Mouse (Mus musculus): Measurements from ENCODE around the gene Olfr462. TPM values are rescaled to one million over a fixed set of nuclear protein-coding genes. Genes with fewer than 3 reads are reported as not detected.
A peak's percentile ranks its signal among the peaks of the same experiment; 100 is the strongest.
"Not testable (repeated sequence)": the region's sequence is repeated elsewhere in the genome, so short reads cannot be mapped to it uniquely, and the experiment has no call there.

Olfr462 gene
- polyA plus RNA-seq, 1 experiment from 2014 or later, result not detected

DNA sequence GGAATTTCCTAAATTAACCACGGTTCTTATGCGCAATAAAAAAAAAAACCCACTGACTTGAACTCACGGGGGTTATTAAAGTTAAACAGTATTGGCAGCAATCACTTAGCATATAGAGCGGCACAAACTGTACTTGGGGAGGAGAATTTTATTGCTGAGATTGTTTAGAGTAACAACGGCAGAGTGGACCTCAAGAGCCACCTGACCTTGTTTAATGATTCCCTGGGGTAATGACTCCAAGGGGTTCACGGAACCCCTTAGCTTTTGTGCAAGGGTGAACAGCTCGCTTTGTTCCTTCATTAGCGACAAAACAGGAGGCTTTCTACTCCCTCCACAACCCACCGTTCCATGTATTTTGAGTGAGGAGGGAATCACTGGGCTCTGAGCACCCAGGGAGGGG, 12.2 kb downstream of the Olfr462 start:
- Histone ChIP-seq H3K9me3 (replicated peaks) (no peaks in the 10 kb centered on the region), H3K4me2 (no peak overlapping the region), H3K36me3 (no peaks in the 10 kb centered on the region), H3K9ac (no peak overlapping the region), H3K27me3 (peaks cover 11% of the 10 kb centered on the region; the same call in 1 of the 2 replicates), H3K4me1 (replicated peaks) (no peaks in the 10 kb centered on the region), H3K4me3 (no peak overlapping the region), H3K27ac (no peak overlapping the region)
- WGBS, result 81% methylated on average over 9 of the region's 9 CpGs
- no peak for ATAC-seq (replicated peaks; ENCODE audit: insufficient number of reproducible peaks, insufficient read depth, low FRiP score, low read depth)

DNA sequence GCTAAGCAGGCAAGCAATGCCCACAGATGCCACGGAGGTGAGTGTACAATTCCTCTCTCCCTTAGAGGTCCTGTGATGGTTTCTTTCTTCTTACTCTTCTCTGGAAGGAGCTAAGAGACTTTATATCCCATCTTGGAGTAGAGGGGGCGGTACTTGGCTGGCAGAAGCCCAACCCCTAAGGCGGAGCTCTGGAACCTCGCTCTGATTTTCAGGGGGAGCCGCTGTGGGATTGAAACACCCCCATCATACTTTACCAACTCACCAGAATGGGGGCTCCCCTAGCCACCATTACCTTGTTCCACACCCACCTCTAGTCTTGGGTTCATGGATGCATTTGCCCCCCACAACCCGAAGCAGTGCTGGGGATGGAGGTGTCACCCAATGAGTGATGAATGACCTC, 16.6 kb downstream of the Olfr462 start, which contains the start of gene Epx:
Gene Epx (minus strand): TSS at position 101 of the 400 bp plus-strand sequence.
- Histone ChIP-seq H3K36me3 (no peaks in the 10 kb centered on the region), H3K4me1 (replicated peaks) (no peaks in the 10 kb centered on the region; the same call in 1 of the 2 replicates), H3K9me3 (replicated peaks) (no peaks in the 10 kb centered on the region), H3K27ac (no peak within 1 kb of the TSS), H3K9ac (no peak within 1 kb of the TSS), H3K4me2 (no peak within 1 kb of the TSS), H3K27me3 (peaks cover 11% of the 10 kb centered on the region; the same call in 1 of the 2 replicates), H3K4me3 (no peak within 1 kb of the TSS)
- 71% methylated on average over 6 of the region's 6 CpGs for WGBS
- no peak for ATAC-seq (replicated peaks; ENCODE audit: insufficient number of reproducible peaks, insufficient read depth, low FRiP score, low read depth)

DNA sequence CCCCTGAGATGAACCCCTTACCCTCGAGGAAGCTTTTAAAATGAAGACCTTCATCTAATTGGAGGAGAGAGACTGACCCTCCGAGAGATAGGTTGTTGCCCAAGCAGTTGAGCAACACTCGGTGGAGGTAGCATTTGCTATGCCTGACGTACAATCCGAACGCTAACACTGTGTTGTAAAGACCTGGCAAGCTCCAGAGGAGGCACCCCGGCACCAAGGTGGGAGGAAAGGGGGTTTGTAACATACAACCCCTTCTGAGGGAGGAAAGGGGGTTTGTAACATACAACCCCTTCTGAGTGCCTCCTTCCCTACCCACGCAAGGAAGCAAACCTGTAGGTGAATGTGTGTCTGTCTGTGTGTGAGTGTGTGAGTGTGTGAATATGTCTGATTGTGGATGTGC, 20.3 kb downstream of the Olfr462 start:
- Histone ChIP-seq H3K9me3 (replicated peaks) (no peaks in the 10 kb centered on the region), H3K4me3 (no peak overlapping the region), H3K4me1 (replicated peaks) (no peaks in the 10 kb centered on the region; the same call in 1 of the 2 replicates), H3K36me3 (no peaks in the 10 kb centered on the region), H3K27ac (no peak overlapping the region), H3K4me2 (no peak overlapping the region), H3K27me3 (peaks cover 11% of the 10 kb centered on the region; the same call in 1 of the 2 replicates), H3K9ac (no peak overlapping the region)
- 31% methylated on average over 8 of the region's 8 CpGs for WGBS
- ATAC-seq (replicated peaks; ENCODE audit: insufficient number of reproducible peaks, insufficient read depth, low FRiP score, low read depth), result no peak

DNA sequence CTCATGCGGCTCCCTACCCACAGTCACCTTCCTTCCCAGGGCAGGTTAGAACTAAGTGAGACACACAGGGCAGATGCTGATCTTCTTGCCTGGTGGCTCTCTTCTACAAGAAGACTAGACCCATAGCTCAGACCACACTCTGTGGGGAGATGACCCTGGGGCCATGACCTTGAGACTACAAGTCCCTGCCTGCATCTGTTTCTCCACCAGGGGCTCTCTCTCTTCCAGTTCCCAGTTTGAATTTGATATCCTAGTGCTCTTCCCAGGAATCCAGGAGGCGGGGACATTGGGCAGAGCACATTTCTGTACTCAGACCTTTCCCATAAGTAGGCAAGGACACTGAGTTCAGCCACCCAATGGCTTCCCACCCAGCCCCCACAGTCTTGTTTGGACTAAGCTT, 22.0 kb downstream of the Olfr462 start:
- Histone ChIP-seq H3K36me3 (no peaks in the 10 kb centered on the region), H3K27ac (no peak overlapping the region), H3K4me3 (no peak overlapping the region), H3K27me3 (peaks cover 3% of the 10 kb centered on the region; the same call in 1 of the 2 replicates), H3K4me2 (no peak overlapping the region), H3K9ac (no peak overlapping the region), H3K4me1 (replicated peaks) (no peaks in the 10 kb centered on the region; the same call in 1 of the 2 replicates), H3K9me3 (replicated peaks) (no peaks in the 10 kb centered on the region)
- 77% methylated on average over 2 of the region's 2 CpGs for WGBS
- no peak for ATAC-seq (replicated peaks; ENCODE audit: insufficient number of reproducible peaks, insufficient read depth, low FRiP score, low read depth)

DNA sequence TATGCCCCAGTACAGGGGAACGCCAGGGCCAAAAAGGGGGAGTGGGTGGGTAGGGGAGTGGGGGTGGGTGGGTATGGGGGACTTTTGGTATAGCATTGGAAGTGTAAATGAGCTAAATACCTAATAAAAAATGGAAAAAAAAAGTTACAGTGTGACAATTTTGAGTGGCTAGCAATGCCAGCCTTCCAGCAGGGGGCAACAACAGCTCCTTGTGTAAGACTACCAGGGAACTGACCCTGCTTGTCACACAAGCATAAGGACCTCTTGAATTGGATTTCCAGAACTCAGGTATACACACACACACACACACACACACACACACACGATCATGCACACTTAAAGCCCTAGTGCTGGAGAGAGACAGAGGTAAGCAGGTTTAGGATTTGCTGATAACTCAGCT, 25.2 kb downstream of the Olfr462 start:
- not testable (repeated sequence) for H3K4me1 ChIP-seq (replicated peaks); H3K9me3 ChIP-seq (replicated peaks); H3K36me3 ChIP-seq; H3K27ac ChIP-seq; ATAC-seq (replicated peaks; ENCODE audit: insufficient number of reproducible peaks, insufficient read depth, low FRiP score, low read depth); H3K9ac ChIP-seq; H3K4me3 ChIP-seq; H3K4me2 ChIP-seq; H3K27me3 ChIP-seq
- WGBS, result 92% methylated on average over 1 of the region's 2 CpGs

DNA sequence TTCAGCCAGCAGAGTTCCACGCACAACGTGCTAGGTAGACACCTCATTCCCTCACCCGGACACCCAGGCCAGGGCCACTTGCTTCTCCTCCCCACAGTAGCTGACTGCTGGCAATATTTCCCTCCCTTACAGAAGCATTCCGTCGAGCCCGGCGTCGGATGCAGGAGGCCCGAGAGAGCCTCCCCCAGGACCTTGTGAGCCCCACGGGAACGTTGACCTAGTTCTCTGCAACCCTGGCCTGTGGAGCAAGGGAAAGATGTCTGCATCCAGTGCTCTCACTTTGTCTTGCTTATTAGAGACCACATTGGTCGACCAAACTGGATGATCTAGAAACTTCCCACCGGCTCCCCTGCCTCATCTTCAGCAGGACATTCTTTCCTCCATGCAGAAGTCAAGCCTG, 29.3 kb downstream of the Olfr462 start:
- 91% methylated on average over 13 of the region's 13 CpGs for WGBS
- Histone ChIP-seq H3K36me3 (no peaks in the 10 kb centered on the region; the same call in 1 of the 2 replicates), H3K4me2 (no peak overlapping the region), H3K9me3 (replicated peaks) (no peaks in the 10 kb centered on the region), H3K4me3 (no peak overlapping the region), H3K4me1 (replicated peaks) (0 out of 2 replicates have a peak, but pooled peaks cover 6% of the 10 kb centered on the region), H3K27ac (no peak overlapping the region), H3K27me3 (no peaks in the 10 kb centered on the region), H3K9ac (no peak overlapping the region)
- ATAC-seq (replicated peaks; ENCODE audit: insufficient number of reproducible peaks, insufficient read depth, low FRiP score, low read depth), result no peak

DNA sequence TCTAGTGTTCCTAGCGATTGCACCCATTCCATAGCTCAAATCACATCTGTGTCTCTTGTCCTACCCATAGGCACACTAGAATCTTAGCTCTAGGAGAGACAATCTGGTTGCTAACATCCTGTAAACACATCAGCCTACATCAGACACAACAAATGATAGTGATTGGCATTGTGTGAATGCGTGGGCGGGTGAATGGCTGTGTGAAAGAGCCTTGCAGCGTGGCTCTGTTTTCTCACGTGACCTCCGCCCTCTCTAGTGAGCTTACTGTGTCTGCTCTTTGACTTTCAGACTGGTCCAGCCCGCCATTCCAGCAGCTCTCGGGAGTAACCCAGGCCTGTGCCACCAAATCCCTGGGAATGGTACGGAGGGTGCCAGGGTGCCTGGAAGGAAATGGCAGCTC, 31.6 kb downstream of the Olfr462 start:
- no peaks in the 10 kb centered on the region; the same call in 1 of the 2 replicates for H3K27me3 ChIP-seq
- H3K27ac ChIP-seq, result no peak overlapping the region
- H3K9ac ChIP-seq, result no peak overlapping the region
- WGBS, result 84% methylated on average over 9 of the region's 9 CpGs
- no peaks in the 10 kb centered on the region; the same call in 1 of the 2 replicates for H3K36me3 ChIP-seq
- H3K4me3 ChIP-seq, result no peak overlapping the region
- no peaks in the 10 kb centered on the region for H3K9me3 ChIP-seq (replicated peaks)
- 0 out of 2 replicates have a peak, but pooled peaks cover 6% of the 10 kb centered on the region for H3K4me1 ChIP-seq (replicated peaks)
- no peak overlapping the region for H3K4me2 ChIP-seq
- ATAC-seq (replicated peaks; ENCODE audit: insufficient number of reproducible peaks, insufficient read depth, low FRiP score, low read depth), result no peak

DNA sequence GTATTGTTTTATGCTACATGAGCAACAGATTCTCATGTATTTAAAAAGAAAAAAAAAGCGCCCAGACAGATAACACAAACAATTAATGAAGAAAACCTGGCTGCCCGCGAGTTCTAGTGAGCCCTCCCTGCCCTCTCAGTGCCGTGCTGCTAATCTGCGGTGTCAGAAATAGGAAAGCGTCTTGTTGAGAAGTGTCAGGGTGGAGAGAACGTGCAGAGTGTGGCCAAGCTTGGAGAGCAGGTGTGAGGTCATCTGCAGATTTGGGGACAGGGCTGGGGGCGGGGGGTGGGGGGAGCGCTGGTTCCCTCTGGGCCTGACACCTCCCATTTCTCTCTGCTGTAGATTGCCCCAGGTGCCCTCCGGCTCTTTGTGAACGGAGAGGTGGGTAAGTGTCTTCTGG, 32.8 kb downstream of the Olfr462 start:
- H3K9me3 ChIP-seq (replicated peaks), result no peaks in the 10 kb centered on the region
- no peak overlapping the region for H3K4me3 ChIP-seq
- no peak overlapping the region for H3K9ac ChIP-seq
- H3K27ac ChIP-seq, result no peak overlapping the region
- no peaks in the 10 kb centered on the region; the same call in 1 of the 2 replicates for H3K27me3 ChIP-seq
- no peak overlapping the region for H3K4me2 ChIP-seq
- 0 out of 2 replicates have a peak, but pooled peaks cover 6% of the 10 kb centered on the region for H3K4me1 ChIP-seq (replicated peaks)
- WGBS, result 55% methylated on average over 11 of the region's 11 CpGs
- no peaks in the 10 kb centered on the region; the same call in 1 of the 2 replicates for H3K36me3 ChIP-seq
- peak; percentile 62; the same call in 1 of the 2 replicates for ATAC-seq (replicated peaks; ENCODE audit: insufficient number of reproducible peaks, insufficient read depth, low FRiP score, low read depth)

DNA sequence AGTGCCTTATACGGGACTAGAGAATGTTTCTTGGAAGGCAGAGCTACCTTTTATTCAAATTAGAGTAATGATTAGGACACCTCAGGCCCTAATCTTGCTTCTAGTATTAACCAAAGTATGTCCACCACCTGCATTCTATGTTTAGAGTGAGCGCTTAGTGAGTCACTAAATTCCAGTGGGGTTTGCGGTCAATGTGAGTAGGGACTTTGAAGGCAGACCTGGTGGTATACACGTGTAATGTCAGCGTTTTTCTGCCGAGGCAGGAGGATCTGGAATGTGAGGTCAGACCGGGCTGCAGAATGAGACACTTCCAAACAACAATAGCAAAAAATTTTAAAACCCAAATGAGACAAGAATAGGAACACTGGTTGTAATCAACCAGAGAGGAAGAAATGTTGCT, 37.5 kb downstream of the Olfr462 start:
- ATAC-seq (replicated peaks; ENCODE audit: insufficient number of reproducible peaks, insufficient read depth, low FRiP score, low read depth), result no peak
- no peak overlapping the region for H3K4me3 ChIP-seq
- no peak overlapping the region for H3K9ac ChIP-seq
- H3K4me1 ChIP-seq (replicated peaks), result peaks cover 15% of the 10 kb centered on the region
- H3K27me3 ChIP-seq, result no peaks in the 10 kb centered on the region; the same call in 1 of the 2 replicates
- H3K4me2 ChIP-seq, result no peak overlapping the region
- H3K36me3 ChIP-seq, result no peaks in the 10 kb centered on the region
- H3K9me3 ChIP-seq (replicated peaks), result no peaks in the 10 kb centered on the region
- WGBS, result 81% methylated on average over 7 of the region's 7 CpGs
- H3K27ac ChIP-seq, result no peak overlapping the region

DNA sequence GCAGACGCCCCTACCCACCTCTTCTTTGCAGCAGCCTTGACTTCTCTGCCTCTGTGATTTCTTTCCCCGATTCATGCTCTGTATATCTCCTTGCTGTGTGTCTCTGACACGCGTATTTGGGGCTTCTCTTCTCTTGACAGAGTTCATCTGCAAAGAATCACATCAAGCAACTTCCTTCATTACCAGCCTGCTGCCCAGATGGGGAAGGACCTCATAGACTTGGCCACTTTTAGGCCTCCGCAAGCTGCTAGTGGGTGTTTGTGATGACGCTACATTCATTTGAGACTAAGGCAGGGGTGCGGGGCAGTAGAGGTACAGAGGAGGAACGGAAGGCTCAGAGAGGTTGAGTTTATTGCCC, 38.5 kb downstream of the Olfr462 start:
- Histone ChIP-seq H3K9me3 (replicated peaks) (no peaks in the 10 kb centered on the region), H3K27me3 (no peaks in the 10 kb centered on the region; the same call in 1 of the 2 replicates), H3K4me3 (peak overlapping the region; percentile 72), H3K27ac (peak overlapping the region; percentile 51; the same call in 1 of the 2 replicates), H3K4me1 (replicated peaks) (peaks cover 9% of the 10 kb centered on the region), H3K9ac (peak overlapping the region; percentile 60), H3K36me3 (no peaks in the 10 kb centered on the region), H3K4me2 (peak overlapping the region; percentile 86)
- ATAC-seq (replicated peaks; ENCODE audit: insufficient number of reproducible peaks, insufficient read depth, low FRiP score, low read depth), result 0 out of 2 replicates have a peak, but pooled peaks have one; percentile 39
- WGBS, result 33% methylated on average over 8 of the region's 8 CpGs

DNA sequence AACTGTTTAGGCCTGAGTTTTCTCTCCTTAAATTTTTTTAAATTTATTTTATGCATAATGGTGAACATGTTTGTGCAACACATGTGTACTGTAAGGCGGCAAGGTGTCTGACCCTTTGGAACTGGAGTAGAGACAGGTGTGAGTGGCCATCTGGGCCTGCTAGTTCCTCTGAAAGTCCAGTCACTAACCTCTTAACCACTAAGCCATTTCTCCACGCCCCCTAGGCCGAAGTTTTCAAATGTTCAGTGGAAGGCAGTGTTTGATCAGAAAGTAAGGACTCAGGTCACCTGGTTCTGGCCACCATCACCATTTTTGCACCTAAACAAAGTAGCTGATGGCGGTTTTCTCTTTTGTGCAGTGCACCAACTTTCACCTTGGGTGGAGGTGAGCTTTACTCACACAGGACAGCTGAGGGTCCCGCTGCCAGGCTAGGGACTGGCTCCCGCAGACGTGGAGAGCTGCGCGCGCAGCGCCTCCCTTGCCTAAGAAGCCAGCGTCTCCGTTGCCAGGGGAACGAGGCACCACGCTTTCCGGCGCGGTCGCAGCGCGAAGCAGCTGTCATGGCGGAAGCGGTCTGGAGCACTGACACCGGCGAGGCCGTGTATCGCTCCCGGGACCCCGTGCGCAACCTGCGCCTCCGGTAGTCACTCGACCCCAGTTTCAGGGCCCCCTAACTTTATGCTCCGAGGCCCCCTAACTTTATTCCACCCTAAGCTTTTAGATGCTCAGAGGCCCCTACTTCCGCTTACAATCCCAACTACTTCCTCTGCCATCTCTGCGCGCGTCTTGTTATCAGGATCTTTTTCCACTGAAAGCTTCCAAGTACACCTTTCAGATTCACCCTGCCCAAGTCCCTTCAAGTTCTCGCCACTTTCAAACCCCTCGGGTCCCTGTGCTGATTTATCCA, 39.1 kb downstream of the Olfr462 start, which contains the start of gene Mks1:
Gene Mks1 (plus strand): TSS at position 526 of the 907 bp plus-strand sequence.
- Histone ChIP-seq H3K27ac (peak within 1 kb of the TSS; percentile 51; the same call in 1 of the 2 replicates), H3K4me1 (replicated peaks) (peaks cover 9% of the 10 kb centered on the region), H3K27me3 (no peaks in the 10 kb centered on the region; the same call in 1 of the 2 replicates), H3K4me3 (peak within 1 kb of the TSS; percentile 72), H3K9me3 (replicated peaks) (no peaks in the 10 kb centered on the region), H3K36me3 (no peaks in the 10 kb centered on the region), H3K9ac (peak within 1 kb of the TSS; percentile 60), H3K4me2 (peak within 1 kb of the TSS; percentile 86)
- WGBS, result 4% methylated on average over 40 of the region's 40 CpGs
- ATAC-seq (replicated peaks; ENCODE audit: insufficient number of reproducible peaks, insufficient read depth, low FRiP score, low read depth), result peak; percentile 84

Measured in heart, embryonic 15.5 days (tissue).